Mouse (Mus musculus) urinary bladder, postnatal 14 days (tissue): ENCODE data around the gene Trim9.

ENCODE experiments used
- DNase-seq: peaks from one replicate; pipeline ENCODE4 v3.0.0; 2021; ENCODE audit warnings: low spot score

The Trim9 gene

DNA sequence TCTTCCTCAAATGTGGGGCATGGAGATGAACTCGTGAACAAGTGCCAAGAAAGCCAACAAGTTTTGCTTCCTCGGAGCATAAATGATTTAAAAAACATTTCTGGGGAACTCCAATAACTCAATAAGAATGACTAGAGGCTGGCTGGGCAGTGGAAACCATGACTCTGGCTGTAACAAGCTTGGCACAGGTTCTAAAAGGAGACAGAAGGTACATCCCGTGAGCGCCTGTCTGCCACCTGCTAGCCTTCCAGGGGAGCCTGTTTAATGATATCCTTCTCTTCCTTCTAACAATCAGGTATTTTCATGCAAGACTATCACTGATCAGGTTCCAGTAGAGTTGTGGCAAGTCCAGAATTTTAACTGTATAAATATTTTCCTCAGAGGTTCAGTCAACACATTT lies 134.9 kb downstream of the Trim9 start:
- no peak for DNase-seq

- no peak for DNase-seq
Measured at GRCm38 (mm10) chr12:70208214-70208613, 139.2 kb downstream of the Trim9 start.

DNA sequence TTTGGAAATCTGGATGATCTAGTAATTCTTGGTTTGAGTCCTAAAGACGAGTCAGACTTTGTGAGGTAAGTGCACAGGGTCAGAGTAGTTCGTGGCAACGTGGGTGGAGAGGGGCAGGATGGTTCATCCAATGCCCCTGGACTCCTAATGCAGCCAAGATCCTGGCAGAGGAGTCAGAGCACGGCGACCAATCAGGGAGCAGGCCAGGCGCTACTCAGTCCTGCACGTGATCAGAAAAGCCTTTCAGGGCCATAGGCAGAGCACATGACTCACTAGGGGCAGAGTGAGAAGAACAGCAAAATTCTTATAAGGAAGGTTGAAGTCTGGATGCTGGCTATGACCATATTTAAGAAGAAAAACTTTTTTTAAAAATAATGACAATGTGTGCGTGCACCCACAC lies 143.0 kb downstream of the Trim9 start:
- DNase-seq, result no peak

GRCm38 (mm10) chr12:70201926-70202529 lies 145.4 kb downstream of the Trim9 start:
- DNase-seq, result no peak

DNA sequence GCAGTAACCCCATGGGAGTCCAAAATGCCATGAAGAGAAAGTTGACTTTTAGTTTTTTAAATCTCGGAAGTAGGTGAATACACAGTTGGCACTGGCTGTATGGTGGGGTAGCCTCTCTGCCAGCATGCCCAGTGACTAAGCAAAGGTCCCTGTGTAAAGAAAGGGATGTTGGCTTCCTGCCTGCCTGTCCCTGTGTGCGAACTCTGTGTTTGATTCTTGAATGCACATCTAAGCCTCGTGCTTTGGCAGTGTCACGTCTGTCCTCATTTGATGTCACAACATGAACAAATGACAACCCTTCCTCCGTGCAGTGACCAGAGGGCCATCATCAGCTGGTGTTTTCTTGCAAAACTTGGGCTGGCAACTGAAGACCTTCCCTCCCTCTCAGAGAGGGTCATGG lies 151.1 kb downstream of the Trim9 start:
- no peak for DNase-seq

DNA sequence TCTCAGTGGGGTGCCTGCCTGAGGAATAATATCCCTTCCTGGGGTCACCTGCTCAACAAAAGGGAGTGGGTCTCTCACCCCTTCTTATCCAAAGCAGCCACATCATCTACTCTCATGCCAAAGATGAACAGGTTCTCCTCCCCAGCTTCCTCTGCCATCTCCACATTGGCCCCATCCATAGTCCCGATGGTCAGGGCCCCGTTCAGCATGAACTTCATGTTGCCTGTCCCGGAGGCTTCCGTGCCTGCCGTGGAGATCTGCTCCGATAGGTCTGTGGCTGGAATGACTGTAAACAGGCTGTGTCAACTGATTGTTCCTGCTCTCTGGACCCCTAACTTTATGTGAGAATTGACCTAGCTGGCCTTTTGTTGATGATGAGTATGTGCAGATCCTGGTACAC lies 152.0 kb downstream of the Trim9 start:
- no peak for DNase-seq
